Mouse (Mus musculus) erythroblast, embryonic 14.5 days (primary cell): Measurements from ENCODE around the gene Neil1. TPM values are rescaled to one million over a fixed set of nuclear protein-coding genes. Genes with fewer than 3 reads are reported as not detected.

Source experiments
- H3K27me3 ChIP-seq: 2 replicates; pipeline ENCODE4 v1.6.1; 2012; ENCODE audit warnings: inconsistent platforms; ENCODE audit not compliant: control insufficient read depth
- H3K36me3 ChIP-seq: 2 replicates; pipeline ENCODE4 v1.6.1; 2012; ENCODE audit warnings: mild to moderate bottlenecking, inconsistent platforms; ENCODE audit not compliant: control insufficient read depth
- H3K4me1 ChIP-seq: 2 replicates; pipeline ENCODE4 v1.6.1; 2012; ENCODE audit warnings: inconsistent platforms; ENCODE audit not compliant: control insufficient read depth
- H3K4me3 ChIP-seq: replicated peaks from 2 replicates; pipeline ENCODE3; 2012; ENCODE audit warnings: moderate library complexity, mild to moderate bottlenecking, inconsistent platforms
- H3K9me3 ChIP-seq: 2 replicates; pipeline ENCODE4 v1.6.1; 2012; ENCODE audit warnings: low read length, inconsistent platforms, mixed read lengths; ENCODE audit not compliant: control insufficient read depth
- GATA1 ChIP-seq: IDR thresholded peaks from 2 replicates; pipeline ENCODE4 v1.6.1; 2012; ENCODE audit warnings: low read length, inconsistent platforms, mixed read lengths
- TAL1 ChIP-seq: IDR thresholded peaks from 3 replicates; pipeline ENCODE4 v1.6.1; 2012; ENCODE audit warnings: low read length, inconsistent platforms, mixed read lengths
- polyA plus RNA-seq: library from polyadenylated mRNA; stranded (reverse); fragments of >175 nt; gene quantifications from 2 replicates; pipeline ENCODE4 v1.2.3, GENCODE M21; 2012

Neil1 gene
- polyA plus RNA-seq, result 0.10 and 0.19 TPM in 2 replicates

GRCm38 (mm10) chr9:57148144-57148878, at the start of gene Neil1:
Gene Neil1 (minus strand): TSS chr9:57148305.
- H3K9me3 ChIP-seq, result no peaks in the 10 kb centered on the region
- H3K4me3 ChIP-seq, result peak within 1 kb of the TSS; percentile 65
- no peaks in the 10 kb centered on the region for H3K27me3 ChIP-seq
- peaks cover 8% of the 10 kb centered on the region for H3K36me3 ChIP-seq
- peaks cover 21% of the 10 kb centered on the region for H3K4me1 ChIP-seq
- TF ChIP-seq TAL1, result no peak
- no peak for TF ChIP-seq GATA1

GRCm38 (mm10) chr9:57197414-57197813, 49.3 kb upstream of the Neil1 start:
- H3K9me3 ChIP-seq, result no peaks in the 10 kb centered on the region

GRCm38 (mm10) chr9:57196708-57197107, 48.6 kb upstream of the Neil1 start:
- no peaks in the 10 kb centered on the region for H3K9me3 ChIP-seq
- H3K4me1 ChIP-seq, result no peaks in the 10 kb centered on the region
- no peaks in the 10 kb centered on the region for H3K36me3 ChIP-seq
- H3K27me3 ChIP-seq, result no peaks in the 10 kb centered on the region
- H3K4me3 ChIP-seq, result no peak overlapping the region
- TF ChIP-seq GATA1 (no peak), TAL1 (no peak)

More at GRCm38 (mm10) chr9:57197414-57197813, 49.3 kb upstream of the Neil1 start:
- Histone ChIP-seq H3K4me3 (no peak overlapping the region), H3K36me3 (no peaks in the 10 kb centered on the region), H3K4me1 (no peaks in the 10 kb centered on the region), H3K27me3 (no peaks in the 10 kb centered on the region)
- TF ChIP-seq GATA1 (no peak), TAL1 (no peak)

- Histone ChIP-seq H3K4me1 (no peaks in the 10 kb centered on the region), H3K27me3 (no peaks in the 10 kb centered on the region), H3K4me3 (no peak overlapping the region), H3K9me3 (no peaks in the 10 kb centered on the region), H3K36me3 (no peaks in the 10 kb centered on the region)
- TF ChIP-seq TAL1 (no peak), GATA1 (no peak)
Observed at GRCm38 (mm10) chr9:57168411-57168810, 20.3 kb upstream of the Neil1 start.

- no peaks in the 10 kb centered on the region for H3K36me3 ChIP-seq
- no peak overlapping the region for H3K4me3 ChIP-seq
- TF ChIP-seq TAL1 (no peak), GATA1 (no peak)
- H3K27me3 ChIP-seq, result no peaks in the 10 kb centered on the region
- no peaks in the 10 kb centered on the region for H3K9me3 ChIP-seq
- no peaks in the 10 kb centered on the region for H3K4me1 ChIP-seq
Observed at GRCm38 (mm10) chr9:57166173-57166572, 18.1 kb upstream of the Neil1 start.

- no peak for TF ChIP-seq GATA1
- Histone ChIP-seq H3K9me3 (no peaks in the 10 kb centered on the region), H3K27me3 (no peaks in the 10 kb centered on the region), H3K4me1 (peaks cover 5% of the 10 kb centered on the region), H3K36me3 (no peaks in the 10 kb centered on the region), H3K4me3 (no peak overlapping the region)
Observed at GRCm38 (mm10) chr9:57163137-57163536, 15.0 kb upstream of the Neil1 start.

- no peaks in the 10 kb centered on the region for H3K36me3 ChIP-seq
- TF ChIP-seq TAL1, result no peak
- TF ChIP-seq GATA1, result no peak
Observed at GRCm38 (mm10) chr9:57162496-57162895, 14.4 kb upstream of the Neil1 start.

GRCm38 (mm10) chr9:57158506-57158905, 10.4 kb upstream of the Neil1 start:
- H3K36me3 ChIP-seq, result peaks cover 23% of the 10 kb centered on the region
- TF ChIP-seq GATA1 (no peak), TAL1 (no peak)

More at GRCm38 (mm10) chr9:57162496-57162895, 14.4 kb upstream of the Neil1 start:
- Histone ChIP-seq H3K9me3 (no peaks in the 10 kb centered on the region), H3K27me3 (no peaks in the 10 kb centered on the region), H3K4me3 (no peak overlapping the region), H3K4me1 (peaks cover 11% of the 10 kb centered on the region)

GRCm38 (mm10) chr9:57158013-57158470, 9.9 kb upstream of the Neil1 start, which contains the start of gene Commd4:
Gene Commd4 (minus strand): TSS chr9:57158331.
- Histone ChIP-seq H3K4me3 (peak within 1 kb of the TSS; percentile 92), H3K4me1 (peaks cover 21% of the 10 kb centered on the region), H3K27me3 (no peaks in the 10 kb centered on the region), H3K9me3 (no peaks in the 10 kb centered on the region), H3K36me3 (peaks cover 23% of the 10 kb centered on the region)
- TF ChIP-seq TAL1, result no peak
- TF ChIP-seq GATA1, result no peak

More at GRCm38 (mm10) chr9:57158506-57158905, 10.4 kb upstream of the Neil1 start:
- H3K4me3 ChIP-seq, result peak overlapping the region; percentile 92
- H3K27me3 ChIP-seq, result no peaks in the 10 kb centered on the region
- peaks cover 21% of the 10 kb centered on the region for H3K4me1 ChIP-seq
- no peaks in the 10 kb centered on the region for H3K9me3 ChIP-seq
